Mouse (Mus musculus) thymus, adult 2 months (tissue): ENCODE data around the gene Cish. TPM values are rescaled to one million over a fixed set of nuclear protein-coding genes. Genes with fewer than 3 reads are reported as not detected.

Source experiments
- DNase-seq: peaks from one replicate; pipeline ENCODE4 v3.0.0; 2021
- H3K27ac ChIP-seq: fragments of 200-500 bp; 2 replicates; pipeline ENCODE4 v1.5.1; 2012; ENCODE audit warnings: low read length, control low read depth; ENCODE audit not compliant: control insufficient read depth, insufficient read depth
- H3K27me3 ChIP-seq: fragments of 200-500 bp; 2 replicates; pipeline ENCODE4 v1.6.1; 2012; ENCODE audit warnings: mild to moderate bottlenecking, low read length, moderate library complexity, mixed read lengths; ENCODE audit not compliant: control insufficient read depth, insufficient read depth
- H3K36me3 ChIP-seq: fragments of 200-500 bp; 2 replicates; pipeline ENCODE4 v1.6.1; 2012; ENCODE audit warnings: mild to moderate bottlenecking, low read length, moderate library complexity; ENCODE audit not compliant: control insufficient read depth, insufficient read depth
- H3K4me1 ChIP-seq: fragments of 200-500 bp; replicated peaks from 2 replicates; pipeline ENCODE4 v1.6.1; 2012; ENCODE audit warnings: low read length; ENCODE audit not compliant: control insufficient read depth, insufficient read depth
- H3K4me3 ChIP-seq: fragments of 200-500 bp; 2 replicates; pipeline ENCODE4 v1.5.1; 2012; ENCODE audit warnings: mild to moderate bottlenecking, low read length, control low read depth, moderate library complexity; ENCODE audit not compliant: control insufficient read depth, insufficient read depth
- CTCF ChIP-seq: fragments of 200-500 bp; IDR thresholded peaks from 2 replicates; pipeline ENCODE4 v1.5.1; 2012; ENCODE audit warnings: mild to moderate bottlenecking, control low read depth, low read length, moderate library complexity, borderline replicate concordance; ENCODE audit not compliant: control insufficient read depth, poor library complexity, insufficient read depth; ENCODE audit errors: extremely low read depth
- POLR2A ChIP-seq: fragments of 200-500 bp; IDR thresholded peaks from 2 replicates; pipeline ENCODE4 v1.6.1; 2012; ENCODE audit warnings: mild to moderate bottlenecking, low read length, control low read depth, moderate library complexity; ENCODE audit not compliant: control insufficient read depth, poor library complexity, insufficient read depth; ENCODE audit errors: extremely low read depth
- WGBS: fragments of 180-500 bp; shearing (Covaris S2); methylation state at CpG from one replicate; pipeline ENCODE4 v1.1.7; 2018; 5-methylcytosine and 5-hydroxymethylcytosine counted together
- polyA plus RNA-seq: library from polyadenylated mRNA; depleted of rRNA; stranded (reverse); fragments of >200 nt; gene quantifications from 2 replicates; pipeline ENCODE4 v1.2.3, GENCODE M21; 2012

Cish gene
- polyA plus RNA-seq, 1 experiment: 39.6 TPM

DNA sequence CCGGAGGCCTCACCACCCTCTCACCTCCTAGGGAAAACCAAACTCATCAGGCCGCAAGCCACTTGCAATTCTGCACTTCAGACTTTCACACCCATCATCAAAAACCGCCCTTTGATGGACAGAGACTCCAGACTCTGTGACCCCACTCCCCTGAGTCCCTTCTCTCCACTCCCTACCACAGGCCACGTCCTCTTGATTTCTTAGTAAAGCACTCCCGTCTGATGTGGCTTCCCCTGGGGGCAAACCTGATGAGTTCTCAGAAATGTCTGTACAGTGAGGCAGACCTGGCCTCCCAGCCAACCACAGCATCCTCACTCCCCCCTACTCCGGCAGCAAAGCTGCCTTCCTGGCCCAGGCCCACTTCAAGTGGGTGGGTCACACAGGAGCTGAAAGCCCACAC, 38.5 kb downstream of the Cish start:
- no peak for TF ChIP-seq POLR2A
- no peak for TF ChIP-seq CTCF
- DNase-seq: peak; percentile 47
- peak overlapping the region; percentile 31; the same call in 1 of the 2 replicates for H3K27ac ChIP-seq
- no peaks in the 10 kb centered on the region for H3K27me3 ChIP-seq
- H3K36me3 ChIP-seq: no peaks in the 10 kb centered on the region
- WGBS: 12% methylated on average over 6 of the region's 6 CpGs
- H3K4me3 ChIP-seq: no peak overlapping the region
- peaks cover 32% of the 10 kb centered on the region for H3K4me1 ChIP-seq

DNA sequence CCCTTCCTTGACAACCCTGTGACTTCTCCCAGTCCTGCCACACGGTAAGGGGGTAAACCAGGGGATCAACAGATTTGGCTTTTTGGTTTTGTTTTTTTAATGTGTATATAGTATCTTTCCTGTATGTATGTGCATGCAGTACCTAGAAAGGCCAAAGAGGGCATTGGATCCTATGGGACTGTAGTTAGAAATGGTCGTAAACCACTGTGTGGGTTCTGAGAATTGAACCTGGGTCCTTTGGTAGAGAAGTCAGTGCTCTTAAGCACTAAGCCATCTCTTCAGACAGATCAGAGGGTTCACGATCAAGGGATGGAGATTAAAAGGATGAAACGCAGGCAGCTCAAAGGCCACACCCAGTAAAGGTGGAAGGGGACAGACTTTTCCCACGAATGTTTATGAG, 39.2 kb downstream of the Cish start:
- Histone ChIP-seq H3K27me3 (no peaks in the 10 kb centered on the region), H3K27ac (no peak overlapping the region), H3K4me3 (no peak overlapping the region), H3K4me1 (peaks cover 32% of the 10 kb centered on the region), H3K36me3 (no peaks in the 10 kb centered on the region)
- no peak for DNase-seq
- 50% methylated on average over 5 of the region's 5 CpGs for WGBS
- TF ChIP-seq POLR2A (no peak), CTCF (no peak)

DNA sequence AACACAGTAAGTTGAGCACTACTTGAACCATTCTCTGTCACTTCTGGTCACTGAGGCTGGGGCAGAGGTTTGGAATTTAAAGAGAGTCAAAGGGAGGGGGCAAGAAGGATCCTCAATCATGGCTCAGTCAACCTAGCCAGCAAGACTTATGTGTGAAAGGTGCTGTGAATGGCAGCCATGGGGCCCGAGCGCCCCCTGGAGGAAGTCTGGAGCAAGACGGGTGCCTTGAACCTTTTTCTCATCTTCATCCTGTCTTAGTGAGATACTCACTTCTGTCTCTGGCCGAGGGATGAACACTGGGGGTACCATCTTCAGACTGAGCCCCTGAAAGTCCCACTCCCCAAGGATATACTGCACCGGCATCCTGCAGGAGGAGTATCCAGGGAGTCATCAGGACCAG, 40.1 kb downstream of the Cish start:
- no peak overlapping the region for H3K27ac ChIP-seq
- no peak for TF ChIP-seq POLR2A
- TF ChIP-seq CTCF: peak; percentile 80; the same call in 1 of the 2 replicates
- no peaks in the 10 kb centered on the region for H3K27me3 ChIP-seq
- DNase-seq: peak; percentile 75
- H3K4me1 ChIP-seq: peaks cover 38% of the 10 kb centered on the region
- no peaks in the 10 kb centered on the region for H3K36me3 ChIP-seq
- 9% methylated on average over 5 of the region's 5 CpGs for WGBS
- no peak overlapping the region for H3K4me3 ChIP-seq

DNA sequence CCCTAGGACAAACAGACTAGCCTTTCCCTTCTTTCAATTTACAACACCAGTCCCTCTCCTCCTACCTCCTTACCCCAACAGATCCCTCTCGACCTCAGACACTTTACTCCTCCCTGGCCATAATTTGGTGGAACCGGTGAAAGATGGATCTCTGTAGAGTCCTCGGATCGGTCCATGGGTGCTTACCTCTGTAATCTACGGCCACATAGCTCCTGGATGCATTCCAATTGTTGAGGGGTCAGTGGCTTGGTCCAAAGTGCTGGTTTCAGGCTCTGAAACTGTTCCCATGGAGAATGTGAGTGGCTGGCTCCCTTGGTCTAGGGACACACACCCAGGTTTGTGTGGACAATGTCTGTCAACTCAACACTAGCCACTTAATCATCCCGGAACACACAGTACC, 40.6 kb downstream of the Cish start:
- DNase-seq: no peak
- TF ChIP-seq POLR2A: no peak
- no peak for TF ChIP-seq CTCF
- Histone ChIP-seq H3K27ac (no peak overlapping the region), H3K4me1 (peaks cover 43% of the 10 kb centered on the region), H3K4me3 (no peak overlapping the region), H3K27me3 (no peaks in the 10 kb centered on the region), H3K36me3 (no peaks in the 10 kb centered on the region)
- WGBS: 91% methylated on average over 6 of the region's 6 CpGs

GRCm38 (mm10) chr9:107338172-107338883, 42.5 kb downstream of the Cish start, which contains the start of gene Hemk1:
TSS of gene Hemk1 (minus strand) at chr9:107338350.
- 4% methylated on average over 30 of the region's 30 CpGs for whole genome bisulfite sequencing
- H3K27ac ChIP-seq: no peak within 1 kb of the TSS; the same call in 1 of the 2 replicates
- H3K4me1 ChIP-seq: peaks cover 40% of the 10 kb centered on the region
- H3K27me3 ChIP-seq: no peaks in the 10 kb centered on the region
- peak within 1 kb of the TSS; percentile 72 for H3K4me3 ChIP-seq
- TF ChIP-seq CTCF: no peak
- 0 out of 2 replicates have a peak, but pooled peaks have one; percentile 40 for TF ChIP-seq POLR2A
- no peaks in the 10 kb centered on the region for H3K36me3 ChIP-seq
- DNase-seq: peak; percentile 71

DNA sequence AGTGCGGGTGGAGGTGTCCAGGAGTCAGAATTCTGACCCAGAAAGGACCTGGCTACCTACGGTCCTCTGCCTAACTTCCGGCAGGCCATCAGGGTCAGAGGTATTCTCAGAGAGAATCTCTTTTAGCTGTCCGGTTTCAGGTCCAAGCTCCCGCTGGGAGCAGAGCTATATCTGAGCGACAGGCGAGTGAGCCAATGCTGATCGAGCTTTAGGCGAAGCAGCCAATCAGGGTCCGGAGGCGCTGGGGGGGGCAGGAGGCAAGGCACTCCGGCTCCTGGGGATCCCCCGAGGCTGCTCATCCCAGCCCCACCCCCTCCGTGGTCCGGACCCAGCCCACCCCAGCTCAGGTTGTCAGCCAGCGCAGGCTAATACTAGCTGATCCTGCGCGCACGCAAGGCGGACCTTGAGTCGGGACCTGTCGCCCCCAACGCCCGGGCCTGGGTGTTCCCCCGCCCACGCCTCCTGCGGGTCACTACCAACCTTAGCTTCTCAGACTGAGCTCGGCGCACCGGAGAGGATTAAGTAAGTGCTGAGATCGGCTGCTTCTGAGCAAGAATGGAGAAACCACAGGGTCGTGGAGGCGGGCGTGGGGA, 44.5 kb downstream of the Cish start, which contains the start of gene 6430571L13Rik:
6430571L13Rik (plus strand) TSS at position 336 of the 593 bp plus-strand sequence.
- Histone ChIP-seq H3K27me3 (no peaks in the 10 kb centered on the region), H3K36me3 (no peaks in the 10 kb centered on the region), H3K4me1 (peaks cover 31% of the 10 kb centered on the region), H3K27ac (no peak within 1 kb of the TSS), H3K4me3 (peak within 1 kb of the TSS; percentile 51)
- DNase-seq: peak; percentile 87
- WGBS: under 1% methylated on average over 34 of the region's 34 CpGs
- TF ChIP-seq CTCF: no peak
- 0 out of 2 replicates have a peak, but pooled peaks have one; percentile 31 for TF ChIP-seq POLR2A
